ENCODE assay signal across 9 mouse cellular contexts in genomic region chr9:115881137-115881536, GRCm38 (mm10). TPM values are rescaled to one million over a fixed set of nuclear protein-coding genes. Genes with fewer than 3 reads are reported as not detected.
DNase-seq lines count a peak whose midpoint lies in the region; ATAC-seq and TF ChIP-seq lines count a peak whose summit lies in the region.
"Had no signal": no experiment of that assay in that cellular context is flagged by ENCODE, and none has a peak within 500 bp of the region (broad histone marks: within the 10 kb centered on the region; RNA-seq: fewer than 3 reads in every experiment).

No protein-coding gene starts in this region.

- peak; percentile 57 for TF ChIP-seq CTCF in left cerebral cortex, adult 2 months (IDR thresholded peaks at IDR 0.05)
- peak; percentile 66 for TF ChIP-seq CTCF in bone marrow, adult 2 months (IDR thresholded peaks at IDR 0.05; ENCODE audit: control insufficient read depth, insufficient read depth, low read length)

- no peak for ATAC-seq in CD4-positive, CD25-positive, alpha-beta regulatory T cell, adult 4 months
- peak; percentile 44; the same call in 1 of the 2 replicates for ATAC-seq in megakaryocyte-erythroid progenitor cell, adult 5-6 weeks (replicated peaks; ENCODE audit: low FRiP score, low TSS enrichment, poor library complexity, severe bottlenecking)

- TF ChIP-seq POLR2A in bone marrow, adult 2 months (IDR thresholded peaks at IDR 0.05; ENCODE audit: borderline replicate concordance, control insufficient read depth, low read depth, low read length) = no peak

- WGBS in bone marrow, adult 2 months = 74% methylated on average over 3 of the region's 3 CpGs

- DNase-seq in CD4-positive, CD25-positive, alpha-beta regulatory T cell, adult 2 months (ENCODE audit: low read depth, low spot score) = peak; percentile 66
- DNase-seq in left cerebral cortex, adult 2 months (ENCODE audit: extremely low spot score in 1 of 2, low spot score in 2 of 2) = no peak
- DNase-seq in left cerebral cortex, adult 11 months (ENCODE audit: low spot score) = no peak
- DNase-seq in neural tube, embryonic 10.5 days (ENCODE audit: extremely low spot score, low spot score) = no peak
- DNase-seq in left cerebral cortex, postnatal 36 days (ENCODE audit: low spot score in 2 of 2) = no peak

- H3K27ac ChIP-seq in left cerebral cortex, adult 2 months = no peak overlapping the region
- no peak overlapping the region for H3K27ac ChIP-seq in bone marrow, adult 2 months (ENCODE audit: control insufficient read depth, insufficient read depth, low read depth, low read length, poor library complexity)
- H3K27ac ChIP-seq: macrophage had no signal

- intact Hi-C loops in left cerebral cortex, adult 2 months (cut with DNase I) = loop anchor here (5.0 kb wide), 1 partner anchor 161 kb away; no protein-coding TSS in a partner anchor
- intact Hi-C loops in left cerebral cortex, postnatal 36 days (cut with DNase I) = loop anchor here (10.0 kb wide), 1 partner anchor 154 kb away; no protein-coding TSS in a partner anchor

- H3K4me1 ChIP-seq in bone marrow, adult 2 months (ENCODE audit: control insufficient read depth, insufficient read depth, low read length) = no peaks in the 10 kb centered on the region; the same call in 1 of the 2 replicates

- H3K4me3 ChIP-seq in left cerebral cortex, adult 2 months = no peak overlapping the region
- H3K4me3 ChIP-seq in bone marrow, adult 2 months (replicated peaks; ENCODE audit: control insufficient read depth, low read depth, low read length) = no peak overlapping the region

RNA-seq across cellular contexts. Expression of gene Gadl1, which starts 28.1 kb away (rescaled TPM):
- polyA plus RNA-seq in CD4-positive, CD25-positive, alpha-beta regulatory T cell, adult 4 months (2017; shearing (Covaris generic)) = not detected
- under 1 TPM; 0.57 to 0.61 TPM for total RNA-seq in left cerebral cortex, adult 2 months (2021)
- not detected in 2 replicates for polyA plus RNA-seq in bone marrow, adult 2 months (2011; ENCODE audit: insufficient read depth, insufficient read length, low replicate concordance, missing spikeins)
- not detected in 2 replicates for total RNA-seq in megakaryocyte-erythroid progenitor cell, adult 5-6 weeks (2014; fragmentation: Nextera tagmentation)
- 0.08 TPM in 1 of 2 replicates, not detected in the other for total RNA-seq in megakaryocyte-erythroid progenitor cell, adult 5-6 weeks (2017)
- under 1 TPM; 0.57 to 0.63 TPM for total RNA-seq in left cerebral cortex, postnatal 36 days (2021)
- polyA plus RNA-seq: macrophage had no signal
